Mouse (Mus musculus): ENCODE results near the gene Knstrn. TPM values are rescaled to one million over a fixed set of nuclear protein-coding genes. Genes with fewer than 3 reads are reported as not detected.

The Knstrn gene
- polyA plus RNA-seq, 1 experiment from 2014 or later = 137 TPM

GRCm38 (mm10) chr2:118789501-118789900 lies 24.3 kb upstream of the Knstrn start:
- WGBS = 90% methylated on average over 11 of the region's 11 CpGs
- ATAC-seq (ENCODE audit: low read depth) = no peak

GRCm38 (mm10) chr2:118790221-118790550 lies 23.6 kb upstream of the Knstrn start:
- Histone ChIP-seq H3K4me2 (ENCODE audit: low read depth, low read length) (peak overlapping the region; percentile 53; the same call in 1 of the 2 replicates), H3K36me3 (ENCODE audit: control insufficient read depth, insufficient read depth, low read length) (no peaks in the 10 kb centered on the region), H3K9ac (ENCODE audit: low read length) (no peak overlapping the region), H3K4me1 (replicated peaks; ENCODE audit: control insufficient read depth, insufficient read depth, low read length) (peaks cover 8% of the 10 kb centered on the region), H3K9me3 (ENCODE audit: control insufficient read depth, low read length) (no peaks in the 10 kb centered on the region), H3K27ac (ENCODE audit: low read length) (no peak overlapping the region), H3K27me3 (ENCODE audit: control insufficient read depth, insufficient read depth, low read depth, low read length) (no peaks in the 10 kb centered on the region), H3K4me3 (ENCODE audit: low read length) (peak overlapping the region; percentile 30; the same call in 1 of the 2 replicates)
- WGBS = 56% methylated on average over 12 of the region's 12 CpGs
- ATAC-seq (ENCODE audit: low read depth) = no peak; the same call in 1 of the 2 replicates

More at GRCm38 (mm10) chr2:118789501-118789900, 24.3 kb upstream of the Knstrn start:
- Histone ChIP-seq H3K9me3 (ENCODE audit: control insufficient read depth, low read length) (no peaks in the 10 kb centered on the region), H3K27me3 (ENCODE audit: control insufficient read depth, insufficient read depth, low read depth, low read length) (no peaks in the 10 kb centered on the region), H3K36me3 (ENCODE audit: control insufficient read depth, insufficient read depth, low read length) (no peaks in the 10 kb centered on the region), H3K9ac (ENCODE audit: low read length) (no peak overlapping the region), H3K27ac (ENCODE audit: low read length) (no peak overlapping the region), H3K4me1 (replicated peaks; ENCODE audit: control insufficient read depth, insufficient read depth, low read length) (peaks cover 8% of the 10 kb centered on the region), H3K4me2 (ENCODE audit: low read depth, low read length) (no peak overlapping the region), H3K4me3 (ENCODE audit: low read length) (no peak overlapping the region)

GRCm38 (mm10) chr2:118790551-118791525 lies 23.0 kb upstream of the Knstrn start:
- 19% methylated on average over 44 of the region's 44 CpGs for WGBS
- Histone ChIP-seq H3K9me3 (ENCODE audit: control insufficient read depth, low read length) (no peaks in the 10 kb centered on the region), H3K27ac (ENCODE audit: low read length) (no peak overlapping the region), H3K9ac (ENCODE audit: low read length) (peak overlapping the region; percentile 24; the same call in 1 of the 2 replicates), H3K4me1 (replicated peaks; ENCODE audit: control insufficient read depth, insufficient read depth, low read length) (peaks cover 8% of the 10 kb centered on the region), H3K27me3 (ENCODE audit: control insufficient read depth, insufficient read depth, low read depth, low read length) (no peaks in the 10 kb centered on the region), H3K4me3 (ENCODE audit: low read length) (peak overlapping the region; percentile 30), H3K4me2 (ENCODE audit: low read depth, low read length) (peak overlapping the region; percentile 53), H3K36me3 (ENCODE audit: control insufficient read depth, insufficient read depth, low read length) (no peaks in the 10 kb centered on the region)
- peak; percentile 88 for ATAC-seq (ENCODE audit: low read depth)

GRCm38 (mm10) chr2:118791591-118792258 lies 22.1 kb upstream of the Knstrn start:
- Histone ChIP-seq H3K27ac (ENCODE audit: low read length) (no peak overlapping the region), H3K9ac (ENCODE audit: low read length) (no peak overlapping the region), H3K27me3 (ENCODE audit: control insufficient read depth, insufficient read depth, low read depth, low read length) (no peaks in the 10 kb centered on the region), H3K36me3 (ENCODE audit: control insufficient read depth, insufficient read depth, low read length) (no peaks in the 10 kb centered on the region), H3K4me1 (replicated peaks; ENCODE audit: control insufficient read depth, insufficient read depth, low read length) (peaks cover 8% of the 10 kb centered on the region), H3K4me3 (ENCODE audit: low read length) (no peak overlapping the region), H3K4me2 (ENCODE audit: low read depth, low read length) (no peak overlapping the region), H3K9me3 (ENCODE audit: control insufficient read depth, low read length) (no peaks in the 10 kb centered on the region)
- 91% methylated on average over 26 of the region's 26 CpGs for WGBS
- ATAC-seq (ENCODE audit: low read depth) = no peak

- no peaks in the 10 kb centered on the region for H3K9me3 ChIP-seq (ENCODE audit: control insufficient read depth, low read length)
- H3K4me2 ChIP-seq (ENCODE audit: low read depth, low read length) = no peak overlapping the region
- H3K27me3 ChIP-seq (ENCODE audit: control insufficient read depth, insufficient read depth, low read depth, low read length) = no peaks in the 10 kb centered on the region
- 86% methylated on average over 4 of the region's 4 CpGs for WGBS
- no peak overlapping the region for H3K27ac ChIP-seq (ENCODE audit: low read length)
- no peaks in the 10 kb centered on the region for H3K36me3 ChIP-seq (ENCODE audit: control insufficient read depth, insufficient read depth, low read length)
- H3K4me3 ChIP-seq (ENCODE audit: low read length) = no peak overlapping the region
- peaks cover 8% of the 10 kb centered on the region for H3K4me1 ChIP-seq (replicated peaks; ENCODE audit: control insufficient read depth, insufficient read depth, low read length)
- H3K9ac ChIP-seq (ENCODE audit: low read length) = no peak overlapping the region
- no peak for ATAC-seq (ENCODE audit: low read depth)
Measured at GRCm38 (mm10) chr2:118792259-118792613, 21.6 kb upstream of the Knstrn start.

GRCm38 (mm10) chr2:118793636-118794035 lies 20.2 kb upstream of the Knstrn start:
- H3K4me2 ChIP-seq (ENCODE audit: low read depth, low read length) = no peak overlapping the region
- no peak overlapping the region for H3K9ac ChIP-seq (ENCODE audit: low read length)
- no peaks in the 10 kb centered on the region for H3K9me3 ChIP-seq (ENCODE audit: control insufficient read depth, low read length)
- ATAC-seq (ENCODE audit: low read depth) = no peak
- no peak overlapping the region for H3K4me3 ChIP-seq (ENCODE audit: low read length)
- H3K27me3 ChIP-seq (ENCODE audit: control insufficient read depth, insufficient read depth, low read depth, low read length) = no peaks in the 10 kb centered on the region
- WGBS = 80% methylated on average over 4 of the region's 4 CpGs
- H3K27ac ChIP-seq (ENCODE audit: low read length) = no peak overlapping the region
- peaks cover 8% of the 10 kb centered on the region for H3K4me1 ChIP-seq (replicated peaks; ENCODE audit: control insufficient read depth, insufficient read depth, low read length)
- H3K36me3 ChIP-seq (ENCODE audit: control insufficient read depth, insufficient read depth, low read length) = no peaks in the 10 kb centered on the region

DNA sequence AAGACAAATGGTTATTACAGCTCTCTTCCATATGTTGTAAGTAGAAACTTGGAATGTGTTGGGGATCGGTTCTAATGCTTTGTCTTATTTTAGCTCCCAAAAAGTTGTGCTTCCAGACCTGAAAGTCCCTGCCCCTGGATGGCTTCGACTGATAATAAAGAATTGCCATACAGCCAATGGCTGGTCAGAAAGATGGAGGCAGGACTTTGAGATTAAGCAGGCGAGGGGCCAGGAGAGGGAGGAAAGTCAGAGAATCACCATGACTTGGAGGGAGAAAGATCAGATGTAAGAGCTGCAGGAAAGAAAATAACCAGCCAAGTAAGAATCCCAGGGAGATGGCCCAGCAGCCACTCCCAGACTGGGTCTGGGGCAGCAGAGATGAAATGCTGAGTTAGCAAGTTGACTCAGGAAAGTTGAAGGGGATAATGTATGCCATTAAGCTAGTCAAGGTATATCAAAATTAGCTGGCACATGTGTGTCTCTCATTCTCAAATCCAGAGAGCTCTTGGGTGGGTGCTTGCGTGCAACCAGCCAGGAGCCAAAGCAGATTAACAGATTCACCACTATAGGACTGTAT lies 11.2 kb upstream of the Knstrn start:
- H3K4me1 ChIP-seq (replicated peaks; ENCODE audit: control insufficient read depth, insufficient read depth, low read length) = no peaks in the 10 kb centered on the region
- no peak overlapping the region for H3K4me3 ChIP-seq (ENCODE audit: low read length)
- no peaks in the 10 kb centered on the region for H3K9me3 ChIP-seq (ENCODE audit: control insufficient read depth, low read length)
- no peak overlapping the region for H3K4me2 ChIP-seq (ENCODE audit: low read depth, low read length)
- H3K9ac ChIP-seq (ENCODE audit: low read length) = no peak overlapping the region
- no peak overlapping the region for H3K27ac ChIP-seq (ENCODE audit: low read length)
- ATAC-seq (ENCODE audit: low read depth) = no peak
- H3K27me3 ChIP-seq (ENCODE audit: control insufficient read depth, insufficient read depth, low read depth, low read length) = no peaks in the 10 kb centered on the region
- H3K36me3 ChIP-seq (ENCODE audit: control insufficient read depth, insufficient read depth, low read length) = no peaks in the 10 kb centered on the region
- 55% methylated on average over 4 of the region's 4 CpGs for WGBS

GRCm38 (mm10) chr2:118804474-118804873 lies 9.3 kb upstream of the Knstrn start:
- no peaks in the 10 kb centered on the region for H3K36me3 ChIP-seq (ENCODE audit: control insufficient read depth, insufficient read depth, low read length)
- H3K4me1 ChIP-seq (replicated peaks; ENCODE audit: control insufficient read depth, insufficient read depth, low read length) = no peaks in the 10 kb centered on the region
- ATAC-seq (ENCODE audit: low read depth) = no peak
- no peak overlapping the region for H3K27ac ChIP-seq (ENCODE audit: low read length)
- no peak overlapping the region for H3K4me2 ChIP-seq (ENCODE audit: low read depth, low read length)
- H3K9ac ChIP-seq (ENCODE audit: low read length) = no peak overlapping the region
- WGBS = 64% methylated on average over 2 of the region's 2 CpGs
- no peak overlapping the region for H3K4me3 ChIP-seq (ENCODE audit: low read length)
- no peaks in the 10 kb centered on the region for H3K9me3 ChIP-seq (ENCODE audit: control insufficient read depth, low read length)
- H3K27me3 ChIP-seq (ENCODE audit: control insufficient read depth, insufficient read depth, low read depth, low read length) = no peaks in the 10 kb centered on the region

DNA sequence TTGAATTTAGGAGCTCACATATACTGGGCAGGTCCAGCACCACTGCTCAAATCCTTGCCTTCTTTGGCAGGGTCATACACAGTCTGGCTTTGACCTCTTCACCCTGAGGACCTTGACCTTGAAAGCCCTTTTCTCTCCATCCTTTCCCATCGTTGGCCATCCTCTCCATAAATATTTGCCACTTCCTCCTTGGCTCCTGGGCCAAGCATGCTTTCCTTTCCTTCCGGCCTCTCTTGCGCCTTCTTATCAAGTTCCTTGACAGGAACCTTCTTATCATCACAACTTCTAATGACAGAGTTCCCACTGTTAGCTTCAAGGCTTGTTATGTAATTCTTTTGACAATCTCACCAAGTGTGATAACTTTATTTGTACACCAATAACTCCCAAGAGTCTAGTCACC lies 8.7 kb upstream of the Knstrn start:
- ATAC-seq (ENCODE audit: low read depth) = peak; percentile 12; the same call in 1 of the 2 replicates
- 9% methylated on average over 3 of the region's 3 CpGs for WGBS
- H3K4me2 ChIP-seq (ENCODE audit: low read depth, low read length) = no peak overlapping the region
- no peak overlapping the region for H3K4me3 ChIP-seq (ENCODE audit: low read length)
- H3K4me1 ChIP-seq (replicated peaks; ENCODE audit: control insufficient read depth, insufficient read depth, low read length) = no peaks in the 10 kb centered on the region
- H3K27me3 ChIP-seq (ENCODE audit: control insufficient read depth, insufficient read depth, low read depth, low read length) = no peaks in the 10 kb centered on the region
- H3K27ac ChIP-seq (ENCODE audit: low read length) = no peak overlapping the region
- H3K9ac ChIP-seq (ENCODE audit: low read length) = no peak overlapping the region
- H3K36me3 ChIP-seq (ENCODE audit: control insufficient read depth, insufficient read depth, low read length) = no peaks in the 10 kb centered on the region
- H3K9me3 ChIP-seq (ENCODE audit: control insufficient read depth, low read length) = no peaks in the 10 kb centered on the region

Data from lung, embryonic 16.5 days (tissue).